Mouse (Mus musculus): Measurements from ENCODE around the gene Ssbp3. TPM values are rescaled to one million over a fixed set of nuclear protein-coding genes. Genes with fewer than 3 reads are reported as not detected.
A peak's percentile ranks its signal among the peaks of the same experiment; 100 is the strongest.

Gene Ssbp3
- polyA plus RNA-seq, 1 experiment from 2014 or later = 167 TPM

GRCm38 (mm10) chr4:106947741-106948140, 37.2 kb downstream of the Ssbp3 start:
- no peak overlapping the region for H3K9ac ChIP-seq (replicated peaks; ENCODE audit: low read depth, low read length)
- WGBS = 78% methylated on average over 3 of the region's 3 CpGs
- no peak overlapping the region for H3K27ac ChIP-seq (ENCODE audit: low read length)
- peaks cover 55% of the 10 kb centered on the region for H3K4me1 ChIP-seq (replicated peaks; ENCODE audit: control insufficient read depth, insufficient read depth, low read length)
- no peaks in the 10 kb centered on the region for H3K9me3 ChIP-seq (ENCODE audit: control insufficient read depth, low read length)
- H3K4me2 ChIP-seq (ENCODE audit: low read length) = no peak overlapping the region
- H3K36me3 ChIP-seq (ENCODE audit: control insufficient read depth, insufficient read depth) = no peaks in the 10 kb centered on the region
- no peaks in the 10 kb centered on the region for H3K27me3 ChIP-seq (replicated peaks; ENCODE audit: control insufficient read depth, insufficient read depth, low read length)
- ATAC-seq = no peak
- H3K4me3 ChIP-seq (replicated peaks; ENCODE audit: low read length) = no peak overlapping the region

- no peak overlapping the region for H3K9ac ChIP-seq (replicated peaks; ENCODE audit: low read depth, low read length)
- ATAC-seq = no peak
- H3K4me3 ChIP-seq (replicated peaks; ENCODE audit: low read length) = no peak overlapping the region
- H3K4me1 ChIP-seq (replicated peaks; ENCODE audit: control insufficient read depth, insufficient read depth, low read length) = peaks cover 56% of the 10 kb centered on the region
- no peaks in the 10 kb centered on the region for H3K27me3 ChIP-seq (replicated peaks; ENCODE audit: control insufficient read depth, insufficient read depth, low read length)
- H3K4me2 ChIP-seq (ENCODE audit: low read length) = no peak overlapping the region
- no peaks in the 10 kb centered on the region for H3K36me3 ChIP-seq (ENCODE audit: control insufficient read depth, insufficient read depth)
- H3K9me3 ChIP-seq (ENCODE audit: control insufficient read depth, low read length) = no peaks in the 10 kb centered on the region
- 69% methylated on average over 7 of the region's 7 CpGs for WGBS
- no peak overlapping the region; the same call in 1 of the 2 replicates for H3K27ac ChIP-seq (ENCODE audit: low read length)
Measured at GRCm38 (mm10) chr4:106948546-106948945, 38.0 kb downstream of the Ssbp3 start.

- H3K27me3 ChIP-seq (replicated peaks; ENCODE audit: control insufficient read depth, insufficient read depth, low read length) = no peaks in the 10 kb centered on the region
- H3K27ac ChIP-seq (ENCODE audit: low read length) = no peak overlapping the region
- no peak overlapping the region for H3K4me2 ChIP-seq (ENCODE audit: low read length)
- no peaks in the 10 kb centered on the region for H3K36me3 ChIP-seq (ENCODE audit: control insufficient read depth, insufficient read depth)
- WGBS = 36% methylated on average over 6 of the region's 6 CpGs
- no peak overlapping the region for H3K4me3 ChIP-seq (replicated peaks; ENCODE audit: low read length)
- H3K9ac ChIP-seq (replicated peaks; ENCODE audit: low read depth, low read length) = no peak overlapping the region
- no peak for ATAC-seq
- peaks cover 56% of the 10 kb centered on the region for H3K4me1 ChIP-seq (replicated peaks; ENCODE audit: control insufficient read depth, insufficient read depth, low read length)
- no peaks in the 10 kb centered on the region for H3K9me3 ChIP-seq (ENCODE audit: control insufficient read depth, low read length)
Measured at GRCm38 (mm10) chr4:106949200-106949599, 38.7 kb downstream of the Ssbp3 start.

DNA sequence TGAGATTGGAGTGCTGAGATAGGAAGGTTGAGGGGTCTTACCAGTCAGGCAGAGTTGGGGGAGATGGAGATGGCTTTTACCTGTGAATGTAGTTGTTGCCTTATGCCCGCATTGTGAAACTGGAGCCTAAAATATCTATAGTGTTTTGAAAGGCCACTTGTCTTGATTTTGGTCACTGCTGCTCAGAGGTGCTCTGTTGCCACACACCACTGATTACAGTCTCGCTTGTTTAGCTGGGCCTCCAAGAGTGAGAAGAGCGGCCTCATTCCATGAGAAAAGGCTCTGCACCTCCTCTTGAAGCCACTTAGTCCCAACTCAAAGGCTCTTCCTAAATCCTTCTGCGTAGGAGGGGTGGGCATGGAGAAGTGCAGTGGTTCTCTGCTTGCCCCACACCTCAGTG, 40.3 kb downstream of the Ssbp3 start:
- whole genome bisulfite sequencing = 72% methylated on average over 4 of the region's 4 CpGs
- H3K27ac ChIP-seq (ENCODE audit: low read length) = no peak overlapping the region
- H3K4me1 ChIP-seq (replicated peaks; ENCODE audit: control insufficient read depth, insufficient read depth, low read length) = peaks cover 68% of the 10 kb centered on the region
- H3K4me3 ChIP-seq (replicated peaks; ENCODE audit: low read length) = no peak overlapping the region
- no peaks in the 10 kb centered on the region for H3K36me3 ChIP-seq (ENCODE audit: control insufficient read depth, insufficient read depth)
- no peak for ATAC-seq
- H3K9me3 ChIP-seq (ENCODE audit: control insufficient read depth, low read length) = no peaks in the 10 kb centered on the region
- H3K4me2 ChIP-seq (ENCODE audit: low read length) = no peak overlapping the region
- no peak overlapping the region for H3K9ac ChIP-seq (replicated peaks; ENCODE audit: low read depth, low read length)
- no peaks in the 10 kb centered on the region for H3K27me3 ChIP-seq (replicated peaks; ENCODE audit: control insufficient read depth, insufficient read depth, low read length)

DNA sequence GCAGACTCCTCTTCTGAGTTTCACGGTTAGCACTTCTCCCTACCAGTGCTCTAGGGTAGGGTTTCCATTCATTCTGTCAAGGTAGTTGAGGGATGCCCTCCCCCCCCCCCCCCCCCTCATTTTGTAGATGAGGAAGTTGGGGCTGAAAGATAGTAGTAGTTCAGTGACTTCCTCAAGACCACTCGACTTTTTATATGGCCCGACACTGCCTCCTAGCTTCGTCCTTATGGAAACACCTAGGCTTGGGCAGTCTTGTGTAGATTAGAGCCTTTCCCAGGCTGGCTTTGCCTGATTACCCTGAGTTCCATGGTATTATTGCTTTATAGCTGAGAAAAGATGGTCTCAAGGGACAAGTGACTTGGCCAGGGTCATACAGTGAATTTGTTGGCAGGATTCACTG, 41.0 kb downstream of the Ssbp3 start:
- no peak overlapping the region for H3K4me2 ChIP-seq (ENCODE audit: low read length)
- peaks cover 75% of the 10 kb centered on the region for H3K4me1 ChIP-seq (replicated peaks; ENCODE audit: control insufficient read depth, insufficient read depth, low read length)
- no peaks in the 10 kb centered on the region for H3K36me3 ChIP-seq (ENCODE audit: control insufficient read depth, insufficient read depth)
- WGBS = 69% methylated on average over 4 of the region's 4 CpGs
- no peaks in the 10 kb centered on the region for H3K9me3 ChIP-seq (ENCODE audit: control insufficient read depth, low read length)
- no peak overlapping the region for H3K27ac ChIP-seq (ENCODE audit: low read length)
- no peak overlapping the region for H3K4me3 ChIP-seq (replicated peaks; ENCODE audit: low read length)
- no peak for ATAC-seq
- no peaks in the 10 kb centered on the region for H3K27me3 ChIP-seq (replicated peaks; ENCODE audit: control insufficient read depth, insufficient read depth, low read length)
- H3K9ac ChIP-seq (replicated peaks; ENCODE audit: low read depth, low read length) = no peak overlapping the region

DNA sequence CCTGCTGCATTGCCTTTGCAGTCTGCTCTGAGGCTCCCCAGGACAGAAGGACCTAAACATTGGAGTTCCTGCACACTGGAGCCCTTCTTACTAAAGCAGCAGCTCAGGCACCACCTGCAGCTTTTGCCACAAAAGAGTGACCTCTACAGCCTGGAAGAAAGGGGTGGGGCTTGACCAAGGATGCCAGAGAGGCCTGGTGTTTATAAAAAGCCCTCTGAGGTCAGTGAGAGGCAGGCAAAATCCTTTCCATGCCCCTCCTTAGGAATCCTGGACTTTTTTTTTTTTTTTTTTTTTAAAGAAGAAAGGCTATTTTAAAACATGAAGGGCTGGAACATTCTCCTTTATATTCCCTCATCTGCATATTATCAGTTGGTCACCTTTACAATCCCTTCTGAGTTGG, 42.7 kb downstream of the Ssbp3 start:
- H3K9ac ChIP-seq (replicated peaks; ENCODE audit: low read depth, low read length) = no peak overlapping the region
- H3K27ac ChIP-seq (ENCODE audit: low read length) = no peak overlapping the region
- ATAC-seq = no peak
- no peaks in the 10 kb centered on the region for H3K36me3 ChIP-seq (ENCODE audit: control insufficient read depth, insufficient read depth)
- peaks cover 71% of the 10 kb centered on the region for H3K4me1 ChIP-seq (replicated peaks; ENCODE audit: control insufficient read depth, insufficient read depth, low read length)
- H3K4me2 ChIP-seq (ENCODE audit: low read length) = no peak overlapping the region
- H3K9me3 ChIP-seq (ENCODE audit: control insufficient read depth, low read length) = no peaks in the 10 kb centered on the region
- H3K4me3 ChIP-seq (replicated peaks; ENCODE audit: low read length) = no peak overlapping the region
- H3K27me3 ChIP-seq (replicated peaks; ENCODE audit: control insufficient read depth, insufficient read depth, low read length) = no peaks in the 10 kb centered on the region

DNA sequence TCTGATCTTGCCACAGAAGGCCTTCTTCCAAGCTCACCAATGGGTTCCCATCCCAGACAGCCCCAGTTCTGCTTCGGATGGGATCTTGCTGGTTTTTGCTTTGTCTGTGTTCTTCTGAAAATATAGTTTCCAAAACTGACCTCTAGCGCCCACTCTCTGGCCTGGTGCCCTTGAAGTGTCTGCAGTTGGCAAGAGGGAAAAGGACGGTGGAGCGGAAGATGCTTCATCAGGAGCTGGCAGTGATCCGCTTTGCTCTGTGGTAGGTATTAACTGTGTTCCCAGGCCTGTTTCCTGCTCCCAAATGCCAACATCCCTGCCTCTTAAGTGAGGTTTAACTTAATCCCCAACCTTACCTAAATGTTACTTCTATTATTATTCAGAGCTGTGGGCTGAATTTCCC, 43.3 kb downstream of the Ssbp3 start:
- Histone ChIP-seq H3K4me1 (replicated peaks; ENCODE audit: control insufficient read depth, insufficient read depth, low read length) (peaks cover 71% of the 10 kb centered on the region), H3K27me3 (replicated peaks; ENCODE audit: control insufficient read depth, insufficient read depth, low read length) (no peaks in the 10 kb centered on the region), H3K4me2 (ENCODE audit: low read length) (no peak overlapping the region), H3K4me3 (replicated peaks; ENCODE audit: low read length) (no peak overlapping the region), H3K36me3 (ENCODE audit: control insufficient read depth, insufficient read depth) (no peaks in the 10 kb centered on the region), H3K9ac (replicated peaks; ENCODE audit: low read depth, low read length) (no peak overlapping the region), H3K9me3 (ENCODE audit: control insufficient read depth, low read length) (no peaks in the 10 kb centered on the region), H3K27ac (ENCODE audit: low read length) (peak overlapping the region; percentile 3; the same call in 1 of the 2 replicates)
- no peak for ATAC-seq
- 51% methylated on average over 5 of the region's 5 CpGs for WGBS

- H3K27me3 ChIP-seq (replicated peaks; ENCODE audit: control insufficient read depth, insufficient read depth, low read length) = no peaks in the 10 kb centered on the region
- H3K27ac ChIP-seq (ENCODE audit: low read length) = peak overlapping the region; percentile 93
- no peaks in the 10 kb centered on the region for H3K9me3 ChIP-seq (ENCODE audit: control insufficient read depth, low read length)
- no peaks in the 10 kb centered on the region for H3K36me3 ChIP-seq (ENCODE audit: control insufficient read depth, insufficient read depth)
- H3K9ac ChIP-seq (replicated peaks; ENCODE audit: low read depth, low read length) = peak overlapping the region; percentile 5
- no peak overlapping the region for H3K4me3 ChIP-seq (replicated peaks; ENCODE audit: low read length)
- peak; percentile 81 for ATAC-seq
- 17% methylated on average over 19 of the region's 19 CpGs for WGBS
- H3K4me1 ChIP-seq (replicated peaks; ENCODE audit: control insufficient read depth, insufficient read depth, low read length) = peaks cover 74% of the 10 kb centered on the region
- H3K4me2 ChIP-seq (ENCODE audit: low read length) = peak overlapping the region; percentile 37
Measured at GRCm38 (mm10) chr4:106955729-106956712, 45.5 kb downstream of the Ssbp3 start.

DNA sequence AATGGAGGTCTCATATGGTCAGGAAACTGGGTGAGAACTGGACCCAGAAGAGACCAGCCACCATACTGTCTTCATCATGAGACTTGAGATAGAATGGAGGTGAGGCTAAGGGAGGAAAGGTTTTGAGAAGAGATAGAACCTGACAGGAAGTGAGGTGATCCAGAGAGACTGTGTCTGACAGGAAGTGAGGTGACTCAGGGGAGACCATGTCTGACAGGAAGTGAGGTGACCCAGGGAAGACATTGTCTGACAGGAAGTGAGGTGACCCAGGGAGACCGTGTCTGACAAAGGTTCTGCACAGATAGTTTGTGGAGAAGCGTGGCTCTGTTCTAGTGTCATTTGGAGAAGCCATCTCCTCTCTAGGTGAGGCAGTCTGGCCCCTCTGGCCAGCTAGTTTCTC, 47.6 kb downstream of the Ssbp3 start:
- 95% methylated on average over 2 of the region's 2 CpGs for WGBS
- H3K27ac ChIP-seq (ENCODE audit: low read length) = no peak overlapping the region
- no peaks in the 10 kb centered on the region for H3K27me3 ChIP-seq (replicated peaks; ENCODE audit: control insufficient read depth, insufficient read depth, low read length)
- no peak overlapping the region for H3K9ac ChIP-seq (replicated peaks; ENCODE audit: low read depth, low read length)
- H3K36me3 ChIP-seq (ENCODE audit: control insufficient read depth, insufficient read depth) = no peaks in the 10 kb centered on the region
- no peak for ATAC-seq
- H3K9me3 ChIP-seq (ENCODE audit: control insufficient read depth, low read length) = no peaks in the 10 kb centered on the region
- peaks cover 77% of the 10 kb centered on the region for H3K4me1 ChIP-seq (replicated peaks; ENCODE audit: control insufficient read depth, insufficient read depth, low read length)
- H3K4me3 ChIP-seq (replicated peaks; ENCODE audit: low read length) = no peak overlapping the region
- no peak overlapping the region for H3K4me2 ChIP-seq (ENCODE audit: low read length)
